8 mouse cellular contexts compared by ENCODE assay signal in genomic region chr6:22097709-22098108, GRCm38 (mm10).
DNase-seq lines count a peak whose midpoint lies in the region; ATAC-seq and TF ChIP-seq lines count a peak whose summit lies in the region.

No protein-coding gene starts in this region.

- no peak for TF ChIP-seq POLR2A in thymus, adult 2 months (IDR thresholded peaks at IDR 0.05; ENCODE audit: control insufficient read depth, extremely low read depth, insufficient read depth, low read length, poor library complexity)

- ATAC-seq in midbrain, embryonic 16.5 days: peak; percentile 73

- no peaks in the 10 kb centered on the region for H3K36me3 ChIP-seq in thymus, adult 2 months (ENCODE audit: control insufficient read depth, insufficient read depth, low read length)
- H3K36me3 ChIP-seq in midbrain, embryonic 16.5 days (ENCODE audit: control insufficient read depth, insufficient read depth, low read length): no peaks in the 10 kb centered on the region

- no peaks in the 10 kb centered on the region for H3K9me3 ChIP-seq in midbrain, embryonic 16.5 days (replicated peaks; ENCODE audit: control insufficient read depth, low read length, poor library complexity, severe bottlenecking)

- intact Hi-C loops in gastrocnemius, adult 2 months (cut with DNase I): loop anchor here (2.0 kb wide), 1 partner anchor 303 kb away; no protein-coding TSS in a partner anchor
- intact Hi-C loops in gastrocnemius, postnatal 14 days (cut with DNase I; ENCODE audit: low total_unique reads): no loop called here

- H3K4me2 ChIP-seq in midbrain, embryonic 16.5 days (ENCODE audit: low read length): no peak overlapping the region

- no peak overlapping the region for H3K27ac ChIP-seq in gastrocnemius, adult 2 months
- no peak overlapping the region for H3K27ac ChIP-seq in thymus, adult 2 months (ENCODE audit: control insufficient read depth, insufficient read depth, low read length)
- no peak overlapping the region for H3K27ac ChIP-seq in midbrain, embryonic 16.5 days (ENCODE audit: low read length)

- no peak overlapping the region for H3K9ac ChIP-seq in midbrain, embryonic 16.5 days (ENCODE audit: low read depth, low read length)

- H3K4me1 ChIP-seq in thymus, adult 2 months (replicated peaks; ENCODE audit: control insufficient read depth, insufficient read depth, low read length): no peaks in the 10 kb centered on the region
- H3K4me1 ChIP-seq in midbrain, embryonic 16.5 days (ENCODE audit: control insufficient read depth, insufficient read depth, low read length): no peaks in the 10 kb centered on the region

- WGBS in thymus, adult 2 months: 44% methylated on average over 2 of the region's 2 CpGs
- WGBS in midbrain, embryonic 16.5 days: 33% methylated on average over 2 of the region's 2 CpGs

- peak; percentile 70 for TF ChIP-seq CTCF in gastrocnemius, adult 2 months (IDR thresholded peaks at IDR 0.05)
- TF ChIP-seq CTCF in thymus, adult 2 months (IDR thresholded peaks at IDR 0.05; ENCODE audit: borderline replicate concordance, control insufficient read depth, extremely low read depth, insufficient read depth, low read length, poor library complexity): no peak

- DNase-seq in gastrocnemius, adult 2 months: no peak
- DNase-seq in gastrocnemius, postnatal 14 days: no peak
- peak; percentile 15 for DNase-seq in thymus, adult 2 months
- no peak for DNase-seq in thymus, postnatal 14 days
- peak; percentile 56 for DNase-seq in embryo, embryonic 11 days
- DNase-seq in kidney, postnatal 4 days: peak; percentile 48 to 50
- DNase-seq in ovary, adult 18-20 months (ENCODE audit: low spot score): no peak

- no peaks in the 10 kb centered on the region for H3K27me3 ChIP-seq in thymus, adult 2 months (ENCODE audit: control insufficient read depth, insufficient read depth, low read length)
- H3K27me3 ChIP-seq in midbrain, embryonic 16.5 days (ENCODE audit: control insufficient read depth, insufficient read depth, low read depth, low read length): no peaks in the 10 kb centered on the region

- no peak overlapping the region for H3K4me3 ChIP-seq in gastrocnemius, adult 2 months
- H3K4me3 ChIP-seq in thymus, adult 2 months (ENCODE audit: control insufficient read depth, insufficient read depth, low read length): no peak overlapping the region
- H3K4me3 ChIP-seq in midbrain, embryonic 16.5 days (ENCODE audit: low read depth, low read length): no peak overlapping the region

Comparison
In these comparisons a context has a peak if more than half of its experiments do, and no peak if none do; other contexts are left out.
1. DNase-seq: peak in thymus, adult 2 months (single experiment), embryo, embryonic 11 days (single experiment) and kidney, postnatal 4 days (2 of 2); none in gastrocnemius, adult 2 months (single experiment), gastrocnemius, postnatal 14 days (single experiment), thymus, postnatal 14 days (single experiment) and ovary, adult 18-20 months (single experiment).